Mouse (Mus musculus): ENCODE data around the gene Wdr17. TPM values are rescaled to one million over a fixed set of nuclear protein-coding genes. Genes with fewer than 3 reads are reported as not detected.
A peak's percentile ranks its signal among the peaks of the same experiment; 100 is the strongest.

The Wdr17 gene
- polyA plus RNA-seq, 1 experiment from 2014 or later, result 0.10 TPM

GRCm38 (mm10) chr8:54779317-54780133 lies 107.5 kb downstream of the Wdr17 start:
- H3K27me3 ChIP-seq, result no peaks in the 10 kb centered on the region
- no peak overlapping the region for H3K27ac ChIP-seq
- under 1% methylated on average over 23 of the region's 23 CpGs for WGBS
- peak overlapping the region; percentile 62 for H3K4me2 ChIP-seq
- peak; percentile 69 for ATAC-seq (ENCODE audit: borderline replicate concordance, extremely low read depth, low FRiP score, low TSS enrichment)
- peak overlapping the region; percentile 36 for H3K4me3 ChIP-seq
- peak overlapping the region; percentile 16; the same call in 1 of the 2 replicates for H3K9ac ChIP-seq
- H3K9me3 ChIP-seq, result no peaks in the 10 kb centered on the region
- no peaks in the 10 kb centered on the region for H3K36me3 ChIP-seq
- H3K4me1 ChIP-seq, result peaks cover 13% of the 10 kb centered on the region; the same call in 1 of the 2 replicates

GRCm38 (mm10) chr8:54777012-54777411 lies 110.0 kb downstream of the Wdr17 start:
- H3K4me1 ChIP-seq, result peaks cover 13% of the 10 kb centered on the region; the same call in 1 of the 2 replicates
- no peak overlapping the region for H3K4me2 ChIP-seq
- H3K27me3 ChIP-seq, result no peaks in the 10 kb centered on the region
- no peak overlapping the region for H3K27ac ChIP-seq
- no peak for ATAC-seq (ENCODE audit: borderline replicate concordance, extremely low read depth, low FRiP score, low TSS enrichment)
- H3K4me3 ChIP-seq, result no peak overlapping the region
- no peaks in the 10 kb centered on the region for H3K9me3 ChIP-seq
- no peak overlapping the region for H3K9ac ChIP-seq
- no peaks in the 10 kb centered on the region for H3K36me3 ChIP-seq

- no peaks in the 10 kb centered on the region for H3K36me3 ChIP-seq
- no peaks in the 10 kb centered on the region for H3K27me3 ChIP-seq
- H3K27ac ChIP-seq, result no peak overlapping the region
- no peak overlapping the region for H3K4me2 ChIP-seq
- no peak overlapping the region for H3K4me3 ChIP-seq
- peaks cover 13% of the 10 kb centered on the region; the same call in 1 of the 2 replicates for H3K4me1 ChIP-seq
- no peaks in the 10 kb centered on the region for H3K9me3 ChIP-seq
- no peak overlapping the region for H3K9ac ChIP-seq
- no peak for ATAC-seq (ENCODE audit: borderline replicate concordance, extremely low read depth, low FRiP score, low TSS enrichment)
Observed at GRCm38 (mm10) chr8:54776241-54776640, 110.7 kb downstream of the Wdr17 start.

- H3K27ac ChIP-seq, result no peak overlapping the region
- no peak for ATAC-seq (ENCODE audit: borderline replicate concordance, extremely low read depth, low FRiP score, low TSS enrichment)
- 82% methylated on average over 1 of the region's 1 CpGs for WGBS
- H3K27me3 ChIP-seq, result no peaks in the 10 kb centered on the region
- no peak overlapping the region for H3K9ac ChIP-seq
- H3K36me3 ChIP-seq, result no peaks in the 10 kb centered on the region
- H3K9me3 ChIP-seq, result no peaks in the 10 kb centered on the region
- no peak overlapping the region for H3K4me2 ChIP-seq
- H3K4me1 ChIP-seq, result no peaks in the 10 kb centered on the region
- H3K4me3 ChIP-seq, result no peak overlapping the region
Observed at GRCm38 (mm10) chr8:54757646-54758045, 129.3 kb downstream of the Wdr17 start.

GRCm38 (mm10) chr8:54736660-54737312 lies 150.2 kb downstream of the Wdr17 start:
- H3K4me2 ChIP-seq, result no peak overlapping the region
- no peak overlapping the region for H3K9ac ChIP-seq
- no peaks in the 10 kb centered on the region for H3K9me3 ChIP-seq
- ATAC-seq (ENCODE audit: borderline replicate concordance, extremely low read depth, low FRiP score, low TSS enrichment), result no peak
- 54% methylated on average over 5 of the region's 5 CpGs for WGBS
- no peaks in the 10 kb centered on the region for H3K27me3 ChIP-seq
- no peak overlapping the region for H3K4me3 ChIP-seq
- H3K36me3 ChIP-seq, result no peaks in the 10 kb centered on the region
- H3K4me1 ChIP-seq, result no peaks in the 10 kb centered on the region
- no peak overlapping the region for H3K27ac ChIP-seq

- no peak overlapping the region for H3K27ac ChIP-seq
- H3K9me3 ChIP-seq, result no peaks in the 10 kb centered on the region
- WGBS, result 14% methylated on average over 8 of the region's 8 CpGs
- ATAC-seq (ENCODE audit: borderline replicate concordance, extremely low read depth, low FRiP score, low TSS enrichment), result peak; percentile 16; the same call in 1 of the 2 replicates
- peak overlapping the region; percentile 66 for H3K4me2 ChIP-seq
- peak overlapping the region; percentile 29 for H3K4me3 ChIP-seq
- no peaks in the 10 kb centered on the region for H3K27me3 ChIP-seq
- no peaks in the 10 kb centered on the region for H3K36me3 ChIP-seq
- no peaks in the 10 kb centered on the region for H3K4me1 ChIP-seq
- H3K9ac ChIP-seq, result no peak overlapping the region
Observed at GRCm38 (mm10) chr8:54724668-54725035, 162.3 kb downstream of the Wdr17 start.

- Histone ChIP-seq H3K9me3 (no peaks in the 10 kb centered on the region), H3K4me2 (peak overlapping the region; percentile 66), H3K27ac (no peak overlapping the region), H3K27me3 (no peaks in the 10 kb centered on the region), H3K4me3 (peak overlapping the region; percentile 29), H3K36me3 (no peaks in the 10 kb centered on the region), H3K4me1 (no peaks in the 10 kb centered on the region), H3K9ac (no peak overlapping the region)
- peak; percentile 100 for ATAC-seq (ENCODE audit: borderline replicate concordance, extremely low read depth, low FRiP score, low TSS enrichment)
- WGBS, result 3% methylated on average over 23 of the region's 23 CpGs
Observed at GRCm38 (mm10) chr8:54723976-54724667, 162.9 kb downstream of the Wdr17 start.

- Histone ChIP-seq H3K4me1 (no peaks in the 10 kb centered on the region), H3K4me3 (no peak overlapping the region), H3K4me2 (no peak overlapping the region), H3K9me3 (no peaks in the 10 kb centered on the region), H3K36me3 (no peaks in the 10 kb centered on the region), H3K27ac (no peak overlapping the region), H3K27me3 (no peaks in the 10 kb centered on the region), H3K9ac (no peak overlapping the region)
- 63% methylated on average over 4 of the region's 4 CpGs for WGBS
- ATAC-seq (ENCODE audit: borderline replicate concordance, extremely low read depth, low FRiP score, low TSS enrichment), result no peak
Observed at GRCm38 (mm10) chr8:54718515-54718914, 168.5 kb downstream of the Wdr17 start.

GRCm38 (mm10) chr8:54705743-54706142 lies 181.2 kb downstream of the Wdr17 start:
- Histone ChIP-seq H3K4me1 (no peaks in the 10 kb centered on the region), H3K4me2 (no peak overlapping the region), H3K4me3 (no peak overlapping the region), H3K9ac (no peak overlapping the region), H3K9me3 (no peaks in the 10 kb centered on the region), H3K27me3 (no peaks in the 10 kb centered on the region), H3K36me3 (no peaks in the 10 kb centered on the region), H3K27ac (no peak overlapping the region)
- ATAC-seq (ENCODE audit: borderline replicate concordance, extremely low read depth, low FRiP score, low TSS enrichment), result no peak
- 58% methylated on average over 2 of the region's 2 CpGs for WGBS

- Histone ChIP-seq H3K27ac (no peak overlapping the region), H3K4me2 (no peak overlapping the region), H3K4me1 (no peaks in the 10 kb centered on the region), H3K9me3 (no peaks in the 10 kb centered on the region), H3K27me3 (no peaks in the 10 kb centered on the region), H3K4me3 (no peak overlapping the region), H3K36me3 (no peaks in the 10 kb centered on the region), H3K9ac (no peak overlapping the region)
- ATAC-seq (ENCODE audit: borderline replicate concordance, extremely low read depth, low FRiP score, low TSS enrichment), result no peak
Observed at GRCm38 (mm10) chr8:54671806-54672205, 215.2 kb downstream of the Wdr17 start.

GRCm38 (mm10) chr8:54667756-54668155 lies 219.2 kb downstream of the Wdr17 start:
- Histone ChIP-seq H3K27me3 (no peaks in the 10 kb centered on the region), H3K4me1 (no peaks in the 10 kb centered on the region), H3K9me3 (no peaks in the 10 kb centered on the region), H3K9ac (no peak overlapping the region), H3K4me2 (no peak overlapping the region), H3K4me3 (no peak overlapping the region), H3K27ac (no peak overlapping the region), H3K36me3 (no peaks in the 10 kb centered on the region)
- ATAC-seq (ENCODE audit: borderline replicate concordance, extremely low read depth, low FRiP score, low TSS enrichment), result no peak
- WGBS, result 59% methylated on average over 3 of the region's 3 CpGs

- H3K9me3 ChIP-seq, result no peaks in the 10 kb centered on the region
- no peak overlapping the region for H3K9ac ChIP-seq
- H3K4me1 ChIP-seq, result no peaks in the 10 kb centered on the region
- no peak overlapping the region for H3K4me3 ChIP-seq
- no peak overlapping the region for H3K27ac ChIP-seq
- H3K36me3 ChIP-seq, result no peaks in the 10 kb centered on the region
- H3K4me2 ChIP-seq, result no peak overlapping the region
- no peak for ATAC-seq (ENCODE audit: borderline replicate concordance, extremely low read depth, low FRiP score, low TSS enrichment)
- no peaks in the 10 kb centered on the region for H3K27me3 ChIP-seq
- 28% methylated on average over 5 of the region's 5 CpGs for WGBS
Observed at GRCm38 (mm10) chr8:54660675-54661074, 226.3 kb downstream of the Wdr17 start.

Data from lung, embryonic 15.5 days (tissue).